Mouse (Mus musculus) mature B cell (primary cell): Measurements from ENCODE around the gene Insl6.

Source experiments
- in situ Hi-C: fragments of 300-500 bp; cut with MboI; formaldehyde crosslinking; loops from 2 replicates; pipeline ENCODE4 v1.14.3; 2019

Gene Insl6

GRCm38 (mm10) chr19:29325053-29325851, at the start of gene Insl6:
Insl6 (minus strand) TSS chr19:29325356.
- in situ Hi-C loops: no loop called here

- in situ Hi-C loops: no loop called here
Measured at GRCm38 (mm10) chr19:29374947-29375346, 49.8 kb upstream of the Insl6 start.

- in situ Hi-C loops: no loop called here
Measured at GRCm38 (mm10) chr19:29373438-29373837, 48.3 kb upstream of the Insl6 start.

GRCm38 (mm10) chr19:29372621-29373020, 47.5 kb upstream of the Insl6 start:
- in situ Hi-C loops: no loop called here

- in situ Hi-C loops: no loop called here
Measured at GRCm38 (mm10) chr19:29372138-29372537, 47.0 kb upstream of the Insl6 start.

GRCm38 (mm10) chr19:29371284-29372081, 46.3 kb upstream of the Insl6 start:
- in situ Hi-C loops: no loop called here

GRCm38 (mm10) chr19:29370545-29371283, 45.6 kb upstream of the Insl6 start:
- in situ Hi-C loops: no loop called here

- in situ Hi-C loops: no loop called here
Measured at GRCm38 (mm10) chr19:29370112-29370511, 45.0 kb upstream of the Insl6 start.

GRCm38 (mm10) chr19:29368671-29369309, 43.6 kb upstream of the Insl6 start:
- in situ Hi-C loops: loop anchor here (5.0 kb wide), 1 partner anchor 124 kb away; no protein-coding TSS in a partner anchor

GRCm38 (mm10) chr19:29368041-29368440, 42.9 kb upstream of the Insl6 start:
- in situ Hi-C loops: loop anchor here (5.0 kb wide), 1 partner anchor 124 kb away; no protein-coding TSS in a partner anchor

- in situ Hi-C loops: loop anchor here (5.0 kb wide), 1 partner anchor 125 kb away; no protein-coding TSS in a partner anchor
Measured at GRCm38 (mm10) chr19:29366969-29367622, 41.9 kb upstream of the Insl6 start, which contains the start of the genes Plgrkt and Cd274. Plgrkt (minus strand) TSS chr19:29367390. Cd274 (plus strand) TSS chr19:29367455.

- in situ Hi-C loops: loop anchor here (5.0 kb wide), 1 partner anchor 126 kb away; no protein-coding TSS in a partner anchor
Measured at GRCm38 (mm10) chr19:29366226-29366968, 41.2 kb upstream of the Insl6 start.

GRCm38 (mm10) chr19:29365105-29365504, 39.9 kb upstream of the Insl6 start:
- in situ Hi-C loops: loop anchor here (5.0 kb wide), 1 partner anchor 127 kb away; no protein-coding TSS in a partner anchor

- in situ Hi-C loops: no loop called here
Measured at GRCm38 (mm10) chr19:29364076-29364475, 38.9 kb upstream of the Insl6 start.

GRCm38 (mm10) chr19:29363557-29363956, 38.4 kb upstream of the Insl6 start:
- in situ Hi-C loops: no loop called here

- in situ Hi-C loops: no loop called here
Measured at GRCm38 (mm10) chr19:29362173-29362930, 37.2 kb upstream of the Insl6 start.

GRCm38 (mm10) chr19:29361468-29362130, 36.4 kb upstream of the Insl6 start:
- in situ Hi-C loops: no loop called here

GRCm38 (mm10) chr19:29360251-29360650, 35.1 kb upstream of the Insl6 start:
- in situ Hi-C loops: no loop called here

- in situ Hi-C loops: no loop called here
Measured at GRCm38 (mm10) chr19:29356281-29356680, 31.1 kb upstream of the Insl6 start.
